Mouse (Mus musculus) embryonic facial prominence, embryonic 15.5 days (tissue): ENCODE measurements around the gene Qtrt1. TPM values are rescaled to one million over a fixed set of nuclear protein-coding genes. Genes with fewer than 3 reads are reported as not detected.

ENCODE experiments used
- ATAC-seq: fragments of 200-750 bp; cut with Nextera tagmentation; 2 replicates; pipeline ENCODE4 v1.8.0; 2017; ENCODE audit warnings: low read depth, moderate TSS enrichment; ENCODE audit not compliant: insufficient number of reproducible peaks, low FRiP score, low TSS enrichment
- H3K27ac ChIP-seq: fragments of 300-500 bp; sonication (generic); replicated peaks from 2 replicates; pipeline ENCODE4 v1.5.1; 2015; ENCODE audit warnings: mild to moderate bottlenecking, inconsistent platforms
- H3K27me3 ChIP-seq: fragments of 300-500 bp; sonication (generic); 2 replicates; pipeline ENCODE4 v1.6.1; 2015; ENCODE audit warnings: inconsistent platforms
- H3K36me3 ChIP-seq: fragments of 300-500 bp; sonication (generic); 2 replicates; pipeline ENCODE4 v1.6.1; 2015; ENCODE audit warnings: mild to moderate bottlenecking, inconsistent platforms
- H3K4me1 ChIP-seq: fragments of 300-500 bp; sonication (generic); 2 replicates; pipeline ENCODE4 v1.6.1; 2015; ENCODE audit warnings: inconsistent platforms
- H3K4me2 ChIP-seq: fragments of 300-500 bp; sonication (generic); replicated peaks from 2 replicates; pipeline ENCODE4 v1.6.1; 2015; ENCODE audit warnings: mild to moderate bottlenecking, inconsistent platforms
- H3K4me3 ChIP-seq: fragments of 300-500 bp; sonication (generic); replicated peaks from 2 replicates; pipeline ENCODE4 v1.5.1; 2015; ENCODE audit warnings: mild to moderate bottlenecking, inconsistent platforms
- H3K9ac ChIP-seq: fragments of 300-500 bp; sonication (generic); 2 replicates; pipeline ENCODE4 v1.6.1; 2015; ENCODE audit warnings: inconsistent platforms
- H3K9me3 ChIP-seq: fragments of 300-500 bp; sonication (generic); replicated peaks from 2 replicates; pipeline ENCODE4 v1.6.1; 2016; ENCODE audit warnings: inconsistent platforms
- WGBS: fragments of 180-500 bp; shearing (Covaris S2); methylation state at CpG from one replicate; pipeline ENCODE4 v1.1.7; 2015; 5-methylcytosine and 5-hydroxymethylcytosine counted together
- polyA plus RNA-seq: library from polyadenylated mRNA; unstranded; fragments of >200 nt; fragmentation: Nextera tagmentation; extraction: Ambion mirVana; gene quantifications from 2 replicates; pipeline ENCODE4 v1.2.1, GENCODE M21; 2015

Qtrt1 gene
- polyA plus RNA-seq, 1 experiment from 2014 or later = 47.5 TPM

DNA sequence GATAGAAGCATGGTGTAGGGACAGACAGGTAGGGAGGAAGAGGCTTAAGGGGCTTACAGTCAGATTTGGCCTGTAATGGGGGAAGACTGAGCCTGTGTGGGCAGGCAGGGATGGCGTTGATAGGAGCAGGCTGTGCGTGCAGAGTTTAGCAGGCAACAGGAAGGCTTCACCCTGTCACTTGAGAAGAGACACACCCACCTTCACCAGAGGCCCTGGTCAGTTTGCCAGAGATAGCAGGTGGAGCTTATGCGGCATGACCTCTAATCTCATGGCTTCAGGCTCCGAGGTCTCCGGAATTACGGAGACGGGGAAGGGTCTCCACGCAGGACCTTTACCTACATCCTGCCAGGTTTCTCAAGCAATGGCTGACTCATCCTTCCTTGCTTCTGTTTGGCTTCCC is 40.2 kb downstream of the Qtrt1 start:
- ATAC-seq = no peak
- peaks cover 15% of the 10 kb centered on the region for H3K4me1 ChIP-seq
- no peak overlapping the region for H3K4me2 ChIP-seq
- H3K4me3 ChIP-seq = no peak overlapping the region
- H3K27ac ChIP-seq = no peak overlapping the region
- H3K27me3 ChIP-seq = no peaks in the 10 kb centered on the region
- H3K9me3 ChIP-seq = no peaks in the 10 kb centered on the region
- H3K9ac ChIP-seq = no peak overlapping the region
- no peaks in the 10 kb centered on the region; the same call in 1 of the 2 replicates for H3K36me3 ChIP-seq
- WGBS = 67% methylated on average over 8 of the region's 8 CpGs

DNA sequence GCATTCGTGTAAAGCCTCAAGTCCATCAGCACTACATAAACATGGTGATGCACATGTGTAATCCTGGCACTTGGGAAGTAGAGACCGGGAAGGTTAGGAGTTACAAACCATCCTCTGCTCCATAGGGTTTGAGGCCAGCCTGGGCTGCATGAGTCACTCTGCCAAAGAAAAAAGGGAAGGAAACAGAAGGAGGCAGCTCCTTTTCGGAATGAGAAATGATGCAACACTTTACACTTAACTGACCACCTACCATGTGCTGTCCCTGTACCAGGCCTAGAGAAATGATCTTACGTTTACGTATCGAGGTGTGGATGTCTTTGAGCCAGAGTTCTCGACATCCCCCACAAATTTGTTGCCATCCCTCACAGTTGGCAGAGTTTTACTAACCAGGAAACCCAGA is 41.4 kb downstream of the Qtrt1 start:
- H3K27ac ChIP-seq = no peak overlapping the region
- 88% methylated on average over 7 of the region's 7 CpGs for WGBS
- H3K9me3 ChIP-seq = no peaks in the 10 kb centered on the region
- H3K4me3 ChIP-seq = no peak overlapping the region
- no peak for ATAC-seq
- no peak overlapping the region for H3K4me2 ChIP-seq
- 0 out of 2 replicates have a peak, but pooled peaks cover 3% of the 10 kb centered on the region for H3K36me3 ChIP-seq
- H3K9ac ChIP-seq = no peak overlapping the region
- H3K27me3 ChIP-seq = no peaks in the 10 kb centered on the region
- peaks cover 15% of the 10 kb centered on the region for H3K4me1 ChIP-seq

DNA sequence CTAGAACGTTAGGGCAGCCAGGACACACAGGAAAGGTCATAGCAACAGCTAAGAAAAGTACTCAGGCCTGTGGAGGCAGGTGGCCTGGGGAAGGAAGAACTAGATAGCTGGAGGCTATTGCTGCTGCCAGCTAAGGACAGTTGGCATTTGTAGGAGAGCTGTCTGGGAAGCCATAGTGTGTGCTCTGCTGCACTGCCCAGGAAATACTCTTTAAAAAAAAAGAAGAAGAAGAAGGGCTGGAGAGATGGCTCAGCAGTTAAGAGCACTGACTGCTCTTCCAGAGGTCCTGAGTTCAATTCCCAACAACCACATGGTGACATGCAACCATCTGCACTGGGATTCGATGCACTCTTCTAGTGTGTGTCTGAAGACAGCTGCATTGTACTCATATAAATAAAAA is 41.8 kb downstream of the Qtrt1 start:
- no peaks in the 10 kb centered on the region for H3K27me3 ChIP-seq
- no peak overlapping the region for H3K27ac ChIP-seq
- H3K4me3 ChIP-seq = no peak overlapping the region
- no peak overlapping the region for H3K4me2 ChIP-seq
- peaks cover 15% of the 10 kb centered on the region for H3K4me1 ChIP-seq
- 81% methylated on average over 2 of the region's 2 CpGs for WGBS
- no peaks in the 10 kb centered on the region for H3K9me3 ChIP-seq
- H3K9ac ChIP-seq = no peak overlapping the region
- peaks cover 8% of the 10 kb centered on the region; the same call in 1 of the 2 replicates for H3K36me3 ChIP-seq
- ATAC-seq = no peak

DNA sequence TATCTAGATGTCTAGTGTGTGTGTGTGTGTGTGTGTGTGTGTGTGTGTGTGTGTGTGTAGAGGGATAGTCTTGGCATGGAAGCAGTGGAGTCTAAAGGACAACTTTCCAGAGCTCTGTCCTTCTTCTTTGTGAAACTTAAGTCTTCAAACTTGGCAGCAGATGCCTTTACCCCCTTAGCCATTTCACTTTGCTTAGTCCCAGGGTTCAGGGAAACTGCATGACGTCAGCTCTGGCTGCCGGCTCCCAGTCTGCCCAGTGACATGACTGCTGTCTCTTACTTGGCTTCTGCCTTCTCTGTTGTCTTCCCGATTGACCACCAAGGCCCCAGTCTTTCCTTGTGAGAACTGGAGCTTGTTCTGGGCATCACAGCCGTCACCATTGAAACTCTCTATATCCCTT is 42.9 kb downstream of the Qtrt1 start:
- peaks cover 19% of the 10 kb centered on the region for H3K36me3 ChIP-seq
- H3K27ac ChIP-seq = no peak overlapping the region
- H3K4me3 ChIP-seq = no peak overlapping the region
- H3K27me3 ChIP-seq = no peaks in the 10 kb centered on the region
- no peak overlapping the region for H3K4me2 ChIP-seq
- peaks cover 15% of the 10 kb centered on the region for H3K4me1 ChIP-seq
- WGBS = 84% methylated on average over 4 of the region's 4 CpGs
- no peaks in the 10 kb centered on the region for H3K9me3 ChIP-seq
- H3K9ac ChIP-seq = no peak overlapping the region
- no peak for ATAC-seq

DNA sequence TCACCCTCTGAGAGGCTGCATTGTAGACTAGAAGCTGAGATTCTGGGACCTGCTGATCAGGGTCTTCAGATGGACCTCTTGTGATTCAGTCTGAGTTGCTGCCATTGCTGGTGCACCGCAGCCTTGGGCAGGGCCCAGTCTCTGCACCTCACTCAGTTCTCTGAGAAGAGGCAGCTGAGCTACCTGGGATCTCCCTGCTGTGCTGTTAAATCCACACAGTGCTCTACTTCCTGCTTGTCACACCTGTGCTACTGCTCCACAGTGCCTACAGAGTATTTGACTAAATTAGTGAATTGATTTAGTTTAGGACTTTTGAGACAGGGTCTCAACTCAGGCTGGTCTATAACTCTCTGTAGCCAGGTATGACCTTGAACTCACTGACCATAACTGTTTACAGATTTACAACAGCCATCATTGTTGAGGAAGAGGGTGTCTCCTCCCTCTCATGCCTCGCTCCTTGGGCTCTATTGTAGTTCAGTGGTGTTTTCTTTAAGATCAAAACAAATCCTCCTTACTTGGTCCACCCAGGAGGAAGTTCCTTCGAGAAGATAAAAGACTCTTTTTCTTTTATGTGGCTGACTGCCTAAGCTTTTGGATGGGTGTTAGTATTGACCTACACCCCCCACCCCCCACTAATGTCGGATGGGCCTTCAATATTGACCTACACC is 43.6 kb downstream of the Qtrt1 start:
- Histone ChIP-seq H3K9me3 (no peaks in the 10 kb centered on the region), H3K9ac (no peak overlapping the region), H3K27me3 (no peaks in the 10 kb centered on the region), H3K4me1 (peaks cover 15% of the 10 kb centered on the region), H3K4me2 (no peak overlapping the region), H3K27ac (no peak overlapping the region), H3K4me3 (no peak overlapping the region), H3K36me3 (peaks cover 23% of the 10 kb centered on the region)
- ATAC-seq = no peak
- 73% methylated on average over 4 of the region's 4 CpGs for WGBS

DNA sequence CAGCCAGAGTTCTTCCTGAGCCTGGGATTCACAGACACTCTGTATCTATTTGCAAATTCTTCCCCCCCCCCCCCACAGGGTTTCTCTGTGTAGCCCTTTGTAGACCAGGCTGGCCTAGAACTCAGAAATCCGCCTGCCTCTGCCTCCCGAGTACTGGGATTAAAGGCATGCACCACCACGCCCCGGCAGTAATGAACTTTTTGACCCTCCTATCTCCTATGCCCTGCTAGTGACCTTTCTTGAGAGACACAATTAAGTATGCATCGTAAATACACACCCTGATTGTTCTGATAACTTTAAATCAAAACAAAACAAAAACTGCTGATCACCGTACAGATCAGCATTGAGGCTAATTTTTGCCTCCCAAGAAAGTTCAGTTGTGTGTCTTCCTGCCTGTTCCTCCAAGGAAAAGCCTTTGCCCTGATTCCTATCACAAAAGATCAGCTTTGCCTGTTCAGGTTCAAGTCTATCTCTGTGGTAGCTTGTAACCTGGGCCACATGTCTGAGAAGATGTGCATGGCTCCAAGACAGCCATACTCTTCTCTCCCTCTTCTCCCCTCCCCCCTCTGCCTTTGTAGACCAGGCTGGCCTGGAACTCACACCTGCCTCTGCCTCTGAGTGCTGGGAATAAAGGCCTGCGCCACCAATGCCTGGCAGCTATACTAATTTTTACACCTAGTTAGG is 44.8 kb downstream of the Qtrt1 start:
- H3K9ac ChIP-seq = no peak overlapping the region
- no peaks in the 10 kb centered on the region for H3K27me3 ChIP-seq
- peaks cover 14% of the 10 kb centered on the region for H3K4me1 ChIP-seq
- 88% methylated on average over 7 of the region's 7 CpGs for WGBS
- H3K4me2 ChIP-seq = no peak overlapping the region
- no peak overlapping the region for H3K4me3 ChIP-seq
- H3K36me3 ChIP-seq = peaks cover 28% of the 10 kb centered on the region
- no peak overlapping the region for H3K27ac ChIP-seq
- H3K9me3 ChIP-seq = no peaks in the 10 kb centered on the region
- no peak for ATAC-seq

DNA sequence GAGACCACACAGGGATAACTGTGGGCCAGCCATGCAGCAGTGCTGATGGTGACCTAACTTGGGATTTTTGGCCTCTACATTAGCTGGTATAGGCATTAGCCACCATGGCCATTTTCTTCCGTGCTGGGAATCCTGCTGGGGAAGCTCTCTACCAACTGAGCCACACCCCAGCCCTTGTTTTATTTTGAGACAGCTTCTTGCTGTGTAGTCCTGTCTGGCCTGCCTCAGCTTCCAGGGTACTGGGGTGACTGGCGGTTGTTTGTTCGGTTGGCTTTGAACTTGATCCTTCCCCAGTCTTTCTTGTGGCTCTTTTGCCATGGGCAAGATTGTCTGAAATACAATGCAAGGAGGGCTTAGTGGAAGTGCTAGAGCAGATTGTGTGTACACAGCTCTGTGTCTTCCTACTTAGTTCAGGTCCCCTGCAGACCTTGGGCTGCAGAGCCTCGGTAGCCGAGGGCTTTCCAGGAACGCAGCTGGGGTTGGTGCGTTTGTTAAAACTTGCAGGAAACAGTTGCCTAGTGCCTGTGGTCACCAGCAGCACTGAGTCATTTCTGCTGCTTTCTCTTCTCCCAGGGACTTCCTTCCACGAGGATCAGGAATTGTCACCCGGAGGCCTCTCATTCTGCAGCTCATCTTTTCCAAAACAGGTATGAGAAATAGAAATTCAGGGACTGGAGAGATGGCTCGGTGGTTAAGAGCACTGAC is 45.4 kb downstream of the Qtrt1 start:
- Histone ChIP-seq H3K36me3 (peaks cover 28% of the 10 kb centered on the region), H3K4me2 (no peak overlapping the region), H3K9ac (no peak overlapping the region), H3K27ac (no peak overlapping the region), H3K27me3 (no peaks in the 10 kb centered on the region), H3K4me3 (no peak overlapping the region), H3K9me3 (no peaks in the 10 kb centered on the region), H3K4me1 (peaks cover 7% of the 10 kb centered on the region)
- no peak for ATAC-seq
- WGBS = 78% methylated on average over 10 of the region's 10 CpGs

DNA sequence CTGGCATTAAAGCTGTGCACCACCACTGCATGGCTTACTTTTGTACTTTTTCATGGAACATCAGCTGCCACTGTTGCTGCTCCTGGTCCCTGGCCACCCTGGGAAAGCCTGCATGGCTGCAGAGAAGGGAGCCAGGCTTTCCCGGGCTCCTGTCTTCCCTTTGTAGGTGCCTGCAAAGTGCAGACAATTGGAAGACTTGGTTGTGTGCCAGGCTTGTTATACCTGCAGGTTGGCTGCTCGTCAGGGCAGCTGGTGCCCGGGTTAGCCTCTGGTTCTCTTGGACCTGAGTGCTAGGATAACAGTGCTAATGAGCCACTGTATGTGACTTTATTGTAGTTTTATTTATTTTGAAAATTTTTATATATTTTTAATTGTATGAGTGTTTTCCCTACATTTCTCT is 47.2 kb downstream of the Qtrt1 start:
- Histone ChIP-seq H3K4me3 (no peak overlapping the region), H3K27me3 (no peaks in the 10 kb centered on the region), H3K9me3 (no peaks in the 10 kb centered on the region), H3K4me2 (no peak overlapping the region), H3K36me3 (peaks cover 31% of the 10 kb centered on the region), H3K4me1 (0 out of 2 replicates have a peak, but pooled peaks cover 6% of the 10 kb centered on the region), H3K9ac (no peak overlapping the region), H3K27ac (no peak overlapping the region)
- no peak for ATAC-seq
- 90% methylated on average over 3 of the region's 3 CpGs for WGBS

DNA sequence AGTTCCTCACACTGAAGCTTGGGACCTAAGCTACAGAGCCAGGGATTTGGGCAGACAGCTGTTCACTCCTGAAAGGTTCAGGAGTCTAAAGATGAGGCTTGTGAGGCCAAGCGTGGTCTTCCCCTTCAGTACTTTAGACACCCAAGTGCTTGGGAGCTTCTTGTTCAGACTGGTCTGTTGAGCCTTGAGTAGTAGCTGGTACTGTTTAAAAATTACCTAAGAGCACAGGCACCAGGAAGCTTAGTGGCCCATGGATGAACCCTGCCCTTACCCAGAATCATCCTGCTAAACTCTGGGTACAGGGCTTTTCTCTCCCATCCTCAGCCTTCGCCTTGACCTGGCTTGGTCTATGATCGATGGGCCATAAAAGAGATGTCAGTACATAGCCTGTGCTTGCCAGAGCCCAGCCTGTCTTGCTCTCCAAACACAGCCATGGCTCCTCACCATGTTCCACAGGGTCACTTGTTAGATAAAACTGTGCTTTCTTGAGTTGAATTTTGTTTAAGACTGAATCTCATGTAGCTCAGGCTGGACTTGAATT is 48.8 kb downstream of the Qtrt1 start:
- no peaks in the 10 kb centered on the region for H3K27me3 ChIP-seq
- no peak overlapping the region for H3K4me2 ChIP-seq
- H3K9ac ChIP-seq = no peak overlapping the region
- no peak overlapping the region for H3K27ac ChIP-seq
- H3K9me3 ChIP-seq = no peaks in the 10 kb centered on the region
- H3K36me3 ChIP-seq = peaks cover 37% of the 10 kb centered on the region
- 94% methylated on average over 3 of the region's 3 CpGs for WGBS
- ATAC-seq = no peak
- 0 out of 2 replicates have a peak, but pooled peaks cover 6% of the 10 kb centered on the region for H3K4me1 ChIP-seq
- no peak overlapping the region for H3K4me3 ChIP-seq

DNA sequence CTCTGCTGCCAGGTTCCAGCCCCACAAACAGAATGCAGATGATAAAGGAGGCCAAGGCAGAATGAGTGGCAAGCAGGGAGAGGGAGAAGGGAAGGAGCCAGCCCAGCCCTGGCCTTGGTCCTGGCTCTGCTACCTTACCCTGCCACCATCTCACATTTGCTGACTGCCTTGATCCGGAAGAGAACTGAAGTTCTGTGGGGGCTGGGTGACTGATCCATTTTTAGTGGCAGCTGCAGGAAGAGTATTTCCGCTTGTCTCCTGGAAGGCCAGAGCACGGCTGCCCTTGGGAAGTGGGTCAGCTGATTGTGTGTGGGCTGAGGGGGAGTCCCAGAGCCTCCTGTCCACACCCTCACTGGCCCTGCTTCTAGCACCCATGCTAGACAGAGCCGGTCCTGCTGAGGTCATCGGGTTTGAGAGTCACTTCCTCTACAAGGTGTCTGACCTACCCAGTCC is 51.5 kb downstream of the Qtrt1 start:
- Histone ChIP-seq H3K4me1 (0 out of 2 replicates have a peak, but pooled peaks cover 6% of the 10 kb centered on the region), H3K4me3 (no peak overlapping the region), H3K9me3 (no peaks in the 10 kb centered on the region), H3K9ac (no peak overlapping the region), H3K27me3 (no peaks in the 10 kb centered on the region), H3K27ac (peak overlapping the region; percentile 6; the same call in 1 of the 2 replicates), H3K4me2 (no peak overlapping the region), H3K36me3 (peaks cover 53% of the 10 kb centered on the region)
- 0 out of 2 replicates have a peak, but pooled peaks have one; percentile 34 for ATAC-seq
- WGBS = 66% methylated on average over 5 of the region's 5 CpGs
